ENCODE assay signal across 8 mouse cellular contexts in the genomic region with DNA sequence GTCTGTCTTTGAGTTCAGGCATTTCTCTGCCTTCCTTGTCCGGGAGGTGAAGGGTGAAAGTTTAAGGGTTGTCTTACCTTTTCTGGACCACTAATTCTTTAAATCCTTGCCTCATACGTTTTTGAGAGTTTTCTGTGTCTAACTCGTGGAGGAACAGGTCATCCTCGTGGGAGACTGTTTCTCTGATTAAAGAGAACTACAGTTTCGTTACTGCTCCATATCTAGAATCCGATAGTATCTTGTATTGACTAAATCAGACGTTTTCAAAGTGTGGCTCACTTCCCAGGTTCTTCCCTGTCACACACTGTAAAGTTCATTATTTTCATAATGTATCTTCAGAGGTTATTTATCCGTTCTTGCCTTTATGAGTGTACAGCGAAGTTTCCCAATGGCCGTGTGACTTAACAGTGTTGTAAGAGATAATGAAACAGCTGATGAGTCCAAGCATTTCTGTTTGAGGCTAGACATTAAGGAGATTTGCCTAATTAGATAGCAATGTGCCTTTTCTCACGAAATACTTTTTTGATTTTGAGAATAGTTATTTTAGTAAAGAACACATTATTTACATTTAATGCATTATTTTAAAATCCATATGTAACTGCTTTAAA. TPM values are rescaled to one million over a fixed set of nuclear protein-coding genes. Genes with fewer than 3 reads are reported as not detected.
DNase-seq lines count a peak whose midpoint lies in the region; ATAC-seq lines count a peak whose summit lies in the region.

No protein-coding gene starts in this region.

- WGBS in heart, embryonic 12.5 days = 7% methylated on average over 11 of the region's 11 CpGs
- WGBS in hindbrain, embryonic 14.5 days = 19% methylated on average over 11 of the region's 11 CpGs
- 19% methylated on average over 11 of the region's 11 CpGs for WGBS in midbrain, embryonic 10.5 days

- H3K36me3 ChIP-seq in heart, embryonic 12.5 days = no peaks in the 10 kb centered on the region
- no peaks in the 10 kb centered on the region for H3K36me3 ChIP-seq in hindbrain, embryonic 14.5 days (replicated peaks; ENCODE audit: control insufficient read depth, insufficient read depth)
- peaks cover 8% of the 10 kb centered on the region for H3K36me3 ChIP-seq in midbrain, embryonic 10.5 days

- intact Hi-C loops in heart, postnatal 25 days (cut with DNase I) = no loop called here

- H3K4me1 ChIP-seq in heart, embryonic 12.5 days (replicated peaks) = no peaks in the 10 kb centered on the region
- 0 out of 2 replicates have a peak, but pooled peaks cover 3% of the 10 kb centered on the region for H3K4me1 ChIP-seq in hindbrain, embryonic 14.5 days (replicated peaks; ENCODE audit: control insufficient read depth, insufficient read depth, low read length)
- peaks cover 21% of the 10 kb centered on the region for H3K4me1 ChIP-seq in midbrain, embryonic 10.5 days

- no peaks in the 10 kb centered on the region for H3K27me3 ChIP-seq in heart, embryonic 12.5 days (replicated peaks)
- H3K27me3 ChIP-seq in hindbrain, embryonic 14.5 days (ENCODE audit: control insufficient read depth, insufficient read depth, low read length) = no peaks in the 10 kb centered on the region
- H3K27me3 ChIP-seq in midbrain, embryonic 10.5 days (ENCODE audit: low read depth, poor library complexity, severe bottlenecking) = no peaks in the 10 kb centered on the region

- peak overlapping the region; percentile 69 for H3K4me2 ChIP-seq in heart, embryonic 12.5 days
- H3K4me2 ChIP-seq in hindbrain, embryonic 14.5 days (replicated peaks) = peak overlapping the region; percentile 68

- H3K27ac ChIP-seq in heart, embryonic 12.5 days (ENCODE audit: poor library complexity, severe bottlenecking) = 0 out of 2 replicates have a peak overlapping the region, but pooled peaks have one; percentile 50
- no peak overlapping the region for H3K27ac ChIP-seq in hindbrain, embryonic 14.5 days
- H3K27ac ChIP-seq in midbrain, embryonic 10.5 days (replicated peaks) = peak overlapping the region; percentile 88

- H3K9me3 ChIP-seq in heart, embryonic 12.5 days (replicated peaks) = no peaks in the 10 kb centered on the region
- no peaks in the 10 kb centered on the region for H3K9me3 ChIP-seq in hindbrain, embryonic 14.5 days (ENCODE audit: control insufficient read depth, low read length)
- no peaks in the 10 kb centered on the region for H3K9me3 ChIP-seq in midbrain, embryonic 10.5 days (replicated peaks)

- H3K9ac ChIP-seq in heart, embryonic 12.5 days = peak overlapping the region; percentile 82
- H3K9ac ChIP-seq in hindbrain, embryonic 14.5 days = peak overlapping the region; percentile 83

- peak overlapping the region; percentile 75 for H3K4me3 ChIP-seq in heart, embryonic 12.5 days
- H3K4me3 ChIP-seq in hindbrain, embryonic 14.5 days (replicated peaks; ENCODE audit: low read length) = peak overlapping the region; percentile 66
- H3K4me3 ChIP-seq in midbrain, embryonic 10.5 days = peak overlapping the region; percentile 93

- no peak for ATAC-seq in heart, embryonic 12.5 days (ENCODE audit: insufficient number of reproducible peaks, low FRiP score)
- no peak for ATAC-seq in hindbrain, embryonic 14.5 days (ENCODE audit: low FRiP score)

- DNase-seq in heart, postnatal 25 days (ENCODE audit: low spot score) = no peak
- peak; percentile 30 for DNase-seq in c-Kit-positive CD71-positive TER-119-negative erythroid progenitor cells, embryonic 14.5 days (ENCODE audit: low read depth)
- DNase-seq in hindbrain, embryonic 14.5 days (ENCODE audit: low spot score) = no peak
- no peak for DNase-seq in midbrain, embryonic 10.5 days (ENCODE audit: low spot score)
- no peak for DNase-seq in gastrocnemius, postnatal 25 days
- DNase-seq in natural killer cell, adult 2 months (ENCODE audit: low spot score in 2 of 2) = no peak
- DNase-seq in right cerebral cortex, postnatal 4 days = no peak

RNA-seq across cellular contexts. Expression of a gene that starts 0.9 kb away (rescaled TPM):
- 13.3 and 13.5 TPM in 2 replicates for polyA plus RNA-seq in heart, embryonic 12.5 days (2016; fragmentation: Nextera tagmentation; extraction: Ambion mirVana)
- total RNA-seq in heart, postnatal 25 days (2021) = 10 to 100 TPM; 18.2 to 19.3 TPM
- polyA plus RNA-seq in hindbrain, embryonic 14.5 days (2014; fragmentation: Nextera tagmentation; extraction: Ambion mirVana) = 6.3 and 8.7 TPM in 2 replicates
- 9.7 and 9.8 TPM in 2 replicates for polyA plus RNA-seq in midbrain, embryonic 10.5 days (2016; fragmentation: Nextera tagmentation; extraction: Ambion mirVana)
- 10 to 100 TPM; 35.2 to 49.8 TPM for total RNA-seq in gastrocnemius, postnatal 25 days (2021)

RNA-seq across cellular contexts. Expression of a gene that starts 47.2 kb away (rescaled TPM):
- 0.05 and 0.08 TPM in 2 replicates for polyA plus RNA-seq in heart, embryonic 12.5 days (2016; fragmentation: Nextera tagmentation; extraction: Ambion mirVana)
- under 1 TPM in 1 of 2 experiments, not detected in 1; 0.16 TPM for total RNA-seq in heart, postnatal 25 days (2021)
- polyA plus RNA-seq in hindbrain, embryonic 14.5 days (2014; fragmentation: Nextera tagmentation; extraction: Ambion mirVana) = 0.15 and 2.5 TPM in 2 replicates
- 22.1 and 33.5 TPM in 2 replicates for polyA plus RNA-seq in midbrain, embryonic 10.5 days (2016; fragmentation: Nextera tagmentation; extraction: Ambion mirVana)
- total RNA-seq in gastrocnemius, postnatal 25 days (2021) = under 1 TPM; 0.56 to 0.72 TPM
